Mouse (Mus musculus) intestine, embryonic 14.5 days (tissue): Measurements from ENCODE around the gene Ppcdc. TPM values are rescaled to one million over a fixed set of nuclear protein-coding genes. Genes with fewer than 3 reads are reported as not detected.

ENCODE experiments used
- ATAC-seq: fragments of 200-750 bp; cut with Nextera tagmentation; replicated peaks from 2 replicates; pipeline ENCODE4 v1.8.0; 2017; ENCODE audit warnings: low read depth, moderate number of reproducible peaks, moderate TSS enrichment, moderate library complexity; ENCODE audit not compliant: low FRiP score, low TSS enrichment
- DNase-seq: peaks from one replicate; pipeline ENCODE4 v3.0.0-alpha.2; 2018; ENCODE audit warnings: low spot score
- H3K27ac ChIP-seq: fragments of 300-500 bp; sonication (generic); 2 replicates; pipeline ENCODE4 v1.5.1; 2014; ENCODE audit warnings: low read depth, mild to moderate bottlenecking, control low read depth
- H3K27me3 ChIP-seq: fragments of 300-500 bp; sonication (generic); replicated peaks from 2 replicates; pipeline ENCODE4 v1.6.1; 2014; ENCODE audit warnings: low read length, control low read depth; ENCODE audit not compliant: control insufficient read depth, insufficient read depth
- H3K36me3 ChIP-seq: fragments of 300-500 bp; sonication (generic); 2 replicates; pipeline ENCODE4 v1.6.1; 2014; ENCODE audit warnings: low read length, control low read depth; ENCODE audit not compliant: control insufficient read depth, insufficient read depth
- H3K4me1 ChIP-seq: fragments of 300-500 bp; sonication (generic); replicated peaks from 2 replicates; pipeline ENCODE4 v1.6.1; 2014; ENCODE audit warnings: low read length, control low read depth, mixed read lengths; ENCODE audit not compliant: control insufficient read depth, insufficient read depth
- H3K4me2 ChIP-seq: fragments of 300-500 bp; sonication (generic); 2 replicates; pipeline ENCODE4 v1.6.1; 2014; ENCODE audit warnings: low read length
- H3K4me3 ChIP-seq: fragments of 300-500 bp; sonication (generic); 2 replicates; pipeline ENCODE4 v1.5.1; 2014; ENCODE audit warnings: low read depth, low read length, control low read depth, mixed read lengths
- H3K9ac ChIP-seq: fragments of 300-500 bp; sonication (generic); 2 replicates; pipeline ENCODE4 v1.6.1; 2014; ENCODE audit warnings: mild to moderate bottlenecking, low read length
- H3K9me3 ChIP-seq: fragments of 300-500 bp; sonication (generic); 2 replicates; pipeline ENCODE4 v1.6.1; 2016; ENCODE audit warnings: low read length, control low read depth; ENCODE audit not compliant: control insufficient read depth
- WGBS: fragments of 180-500 bp; shearing (Covaris S2); extraction: QIAGEN DNeasy Blood & Tissue Kit; methylation state at CpG from one replicate; pipeline ENCODE4 v1.1.7; 2014; 5-methylcytosine and 5-hydroxymethylcytosine counted together
- polyA plus RNA-seq: library from polyadenylated mRNA; unstranded; fragments of >200 nt; fragmentation: Nextera tagmentation; extraction: Ambion mirVana; gene quantifications from 2 replicates; pipeline ENCODE4 v1.2.1, GENCODE M21; 2014

The Ppcdc gene
- polyA plus RNA-seq, 1 experiment from 2014 or later, result 27.5 TPM

GRCm38 (mm10) chr9:57424066-57424465, 15.9 kb downstream of the Ppcdc start:
- H3K27me3 ChIP-seq, result no peaks in the 10 kb centered on the region

GRCm38 (mm10) chr9:57421688-57422111, 18.2 kb downstream of the Ppcdc start:
- H3K4me3 ChIP-seq, result no peak overlapping the region
- no peak for DNase-seq
- peak overlapping the region; percentile 97 for H3K27ac ChIP-seq
- 47% methylated on average over 5 of the region's 5 CpGs for WGBS
- no peaks in the 10 kb centered on the region for H3K9me3 ChIP-seq
- H3K36me3 ChIP-seq, result no peaks in the 10 kb centered on the region
- no peak for ATAC-seq
- H3K4me1 ChIP-seq, result peaks cover 29% of the 10 kb centered on the region
- H3K27me3 ChIP-seq, result no peaks in the 10 kb centered on the region
- no peak overlapping the region for H3K9ac ChIP-seq
- no peak overlapping the region for H3K4me2 ChIP-seq

More at GRCm38 (mm10) chr9:57424066-57424465, 15.9 kb downstream of the Ppcdc start:
- no peak for DNase-seq
- Histone ChIP-seq H3K9ac (no peak overlapping the region), H3K4me2 (no peak overlapping the region), H3K36me3 (no peaks in the 10 kb centered on the region), H3K4me3 (no peak overlapping the region), H3K9me3 (no peaks in the 10 kb centered on the region), H3K27ac (no peak overlapping the region), H3K4me1 (peaks cover 36% of the 10 kb centered on the region)
- ATAC-seq, result no peak
- 53% methylated on average over 6 of the region's 6 CpGs for WGBS

GRCm38 (mm10) chr9:57421121-57421571, 18.8 kb downstream of the Ppcdc start:
- H3K9ac ChIP-seq, result no peak overlapping the region
- H3K4me2 ChIP-seq, result peak overlapping the region; percentile 35
- peak; percentile 80 for ATAC-seq
- H3K27ac ChIP-seq, result peak overlapping the region; percentile 97
- peaks cover 29% of the 10 kb centered on the region for H3K4me1 ChIP-seq
- no peaks in the 10 kb centered on the region for H3K36me3 ChIP-seq
- DNase-seq, result peak; percentile 77
- 16% methylated on average over 9 of the region's 9 CpGs for WGBS
- H3K4me3 ChIP-seq, result no peak overlapping the region
- H3K9me3 ChIP-seq, result no peaks in the 10 kb centered on the region
- no peaks in the 10 kb centered on the region for H3K27me3 ChIP-seq

GRCm38 (mm10) chr9:57420321-57421120, 19.4 kb downstream of the Ppcdc start:
- H3K9me3 ChIP-seq, result no peaks in the 10 kb centered on the region
- no peak overlapping the region for H3K4me3 ChIP-seq
- peaks cover 29% of the 10 kb centered on the region for H3K4me1 ChIP-seq
- H3K9ac ChIP-seq, result peak overlapping the region; percentile 29; the same call in 1 of the 2 replicates
- DNase-seq, result peak; percentile 85
- ATAC-seq, result peak; percentile 86
- no peaks in the 10 kb centered on the region for H3K27me3 ChIP-seq
- H3K4me2 ChIP-seq, result peak overlapping the region; percentile 35
- 18% methylated on average over 20 of the region's 20 CpGs for WGBS
- no peaks in the 10 kb centered on the region for H3K36me3 ChIP-seq
- H3K27ac ChIP-seq, result peak overlapping the region; percentile 97

GRCm38 (mm10) chr9:57419521-57420267, 20.2 kb downstream of the Ppcdc start:
- ATAC-seq, result no peak
- H3K9ac ChIP-seq, result no peak overlapping the region
- H3K4me2 ChIP-seq, result peak overlapping the region; percentile 35; the same call in 1 of the 2 replicates

GRCm38 (mm10) chr9:57417341-57417740, 22.6 kb downstream of the Ppcdc start:
- no peaks in the 10 kb centered on the region for H3K9me3 ChIP-seq
- H3K4me3 ChIP-seq, result no peak overlapping the region
- H3K27me3 ChIP-seq, result no peaks in the 10 kb centered on the region
- H3K27ac ChIP-seq, result no peak overlapping the region
- no peak overlapping the region for H3K9ac ChIP-seq
- H3K4me2 ChIP-seq, result no peak overlapping the region
- 76% methylated on average over 8 of the region's 8 CpGs for WGBS
- H3K36me3 ChIP-seq, result peaks cover 4% of the 10 kb centered on the region; the same call in 1 of the 2 replicates
- DNase-seq (no peak), ATAC-seq (no peak)
- peaks cover 29% of the 10 kb centered on the region for H3K4me1 ChIP-seq

More at GRCm38 (mm10) chr9:57419521-57420267, 20.2 kb downstream of the Ppcdc start:
- Histone ChIP-seq H3K27me3 (no peaks in the 10 kb centered on the region), H3K27ac (peak overlapping the region; percentile 97), H3K4me3 (no peak overlapping the region), H3K36me3 (no peaks in the 10 kb centered on the region), H3K4me1 (peaks cover 29% of the 10 kb centered on the region), H3K9me3 (no peaks in the 10 kb centered on the region)
- no peak for DNase-seq
- WGBS, result 77% methylated on average over 16 of the region's 16 CpGs

- WGBS, result 87% methylated on average over 9 of the region's 9 CpGs
- Histone ChIP-seq H3K4me2 (no peak overlapping the region), H3K9me3 (no peaks in the 10 kb centered on the region), H3K4me3 (no peak overlapping the region), H3K27me3 (no peaks in the 10 kb centered on the region), H3K9ac (no peak overlapping the region), H3K4me1 (no peaks in the 10 kb centered on the region), H3K27ac (no peak overlapping the region), H3K36me3 (no peaks in the 10 kb centered on the region)
- ATAC-seq, result no peak
- DNase-seq, result no peak
Observed at GRCm38 (mm10) chr9:57407120-57407905, 32.6 kb downstream of the Ppcdc start.

GRCm38 (mm10) chr9:57406395-57406794, 33.5 kb downstream of the Ppcdc start:
- Histone ChIP-seq H3K36me3 (no peaks in the 10 kb centered on the region), H3K4me2 (no peak overlapping the region), H3K4me1 (no peaks in the 10 kb centered on the region), H3K4me3 (no peak overlapping the region), H3K9ac (no peak overlapping the region), H3K9me3 (no peaks in the 10 kb centered on the region), H3K27me3 (no peaks in the 10 kb centered on the region), H3K27ac (no peak overlapping the region)
- DNase-seq (no peak), ATAC-seq (no peak)
- WGBS, result 81% methylated on average over 5 of the region's 5 CpGs
